Mouse (Mus musculus) adipocyte (in vitro differentiated cells): ENCODE results near the gene Gm14698.
"Not testable (repeated sequence)": the region's sequence is repeated elsewhere in the genome, so short reads cannot be mapped to it uniquely, and the experiment has no call there.

Experiments
- DNase-seq: peaks from one replicate; pipeline ENCODE4 v3.0.0-alpha.2; 2016; ENCODE audit warnings: low spot score

Gene Gm14698

DNA sequence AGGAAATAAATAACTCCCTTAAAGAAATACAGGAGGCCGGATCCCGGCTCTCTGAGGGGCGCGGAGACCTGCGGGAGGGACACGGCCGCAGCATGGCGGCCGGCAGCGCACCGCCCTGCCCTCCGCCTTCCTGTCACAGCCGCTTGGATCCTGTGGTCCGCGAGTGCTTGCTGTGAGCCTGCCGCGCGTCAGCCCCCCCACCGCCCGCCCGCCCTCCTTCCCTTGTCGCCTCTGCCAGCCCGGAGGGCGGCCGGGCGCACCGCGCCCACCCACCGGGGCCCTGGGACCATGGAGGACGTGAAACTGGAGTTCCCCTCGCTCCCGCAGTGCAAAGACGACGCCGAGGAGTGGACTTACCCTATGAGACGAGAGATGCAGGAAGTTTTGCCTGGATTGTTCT is at the start of gene Gm14698:
TSS of gene Gm14698 (plus strand) at position 35 of the 400 bp plus-strand sequence.
- DNase-seq = not testable (repeated sequence)

DNA sequence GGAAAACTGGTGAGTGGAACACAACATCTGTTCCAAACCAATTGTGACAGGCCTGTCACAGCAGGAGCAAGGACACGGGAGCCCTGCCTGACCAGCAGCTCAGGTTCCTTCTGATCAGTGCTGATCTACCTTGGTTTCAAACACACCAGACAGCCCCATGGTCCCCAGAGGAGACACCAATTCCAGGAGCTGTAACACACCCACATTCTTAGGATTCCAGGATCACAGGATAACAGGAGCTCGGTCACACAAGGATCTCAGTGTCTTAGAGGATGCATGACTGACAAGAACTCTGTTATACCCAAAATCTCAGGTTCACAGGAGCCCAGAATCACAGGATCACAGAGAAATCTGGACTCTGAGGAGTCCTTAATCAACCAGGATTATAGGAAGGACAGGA is 444 bp upstream of the Gm14698 start:
- not testable (repeated sequence) for DNase-seq

DNA sequence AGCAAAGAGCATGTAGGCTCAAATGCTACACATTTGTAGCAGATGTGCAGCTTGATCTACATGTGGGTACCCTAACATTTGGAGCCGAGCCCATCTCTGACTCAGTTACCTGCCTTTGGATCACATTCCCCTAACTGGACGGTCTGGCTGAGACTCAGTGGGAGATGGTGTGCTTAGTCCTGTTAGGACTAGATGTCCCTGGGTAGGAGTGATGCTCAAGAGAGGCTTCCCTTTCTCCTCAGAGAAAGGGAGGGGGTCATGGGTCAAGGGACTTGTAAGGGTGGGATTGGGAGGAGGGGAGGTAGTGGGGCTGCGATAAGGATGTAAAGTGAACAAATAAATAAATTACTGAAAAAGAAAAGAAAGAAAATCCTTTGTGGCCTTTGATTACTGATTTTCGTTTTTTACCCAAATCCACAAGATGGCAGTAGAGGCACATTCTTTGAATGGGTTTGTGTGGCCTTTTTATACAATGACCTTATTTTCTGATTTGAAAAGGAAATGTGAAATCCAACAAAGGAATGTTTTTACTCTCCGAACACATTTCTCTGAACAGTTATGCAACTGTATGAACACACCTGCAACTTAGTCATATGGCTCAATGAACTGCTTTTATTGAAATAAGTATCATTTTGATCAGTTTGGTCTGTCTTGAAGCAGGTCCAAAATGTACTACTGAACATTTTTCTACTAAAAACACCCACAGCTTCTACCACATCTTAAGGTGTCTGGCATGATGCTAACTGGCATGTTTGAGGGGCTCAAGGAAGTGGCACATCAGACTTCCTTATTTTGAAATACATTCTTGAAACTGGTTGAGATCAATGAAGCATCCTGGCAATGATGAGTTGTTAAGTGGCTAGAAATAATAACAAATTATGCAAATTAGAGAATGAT is 18.9 kb downstream of the Gm14698 start:
- peak; percentile 50 for DNase-seq

DNA sequence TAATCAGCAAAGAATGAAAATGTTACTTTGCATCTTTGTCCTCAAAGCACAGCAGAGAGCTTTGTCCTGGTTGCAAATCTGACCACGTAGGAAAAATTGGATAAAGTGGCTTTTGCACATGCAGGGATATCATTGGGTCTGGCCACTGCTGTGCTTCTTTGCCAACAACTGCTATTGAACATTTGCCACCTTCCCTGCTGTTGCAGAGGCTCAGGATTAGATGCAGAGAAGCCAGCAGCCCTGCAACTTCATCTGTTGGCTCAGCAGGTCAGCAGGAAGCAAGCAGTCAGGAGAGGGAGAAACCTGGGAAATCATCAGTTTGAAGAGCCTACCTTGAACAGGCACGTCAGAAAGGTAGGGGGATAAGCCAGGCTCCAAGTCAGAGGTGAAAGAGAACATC is 44.3 kb downstream of the Gm14698 start:
- no peak for DNase-seq
